Mouse (Mus musculus): ENCODE results near the gene Slc48a1. TPM values are rescaled to one million over a fixed set of nuclear protein-coding genes. Genes with fewer than 3 reads are reported as not detected.

The Slc48a1 gene
- total RNA-seq, 1 experiment from 2014 or later: 68.9 TPM

GRCm38 (mm10) chr15:97827401-97827800, 49.1 kb downstream of the Slc48a1 start:
- ATAC-seq (replicated peaks in 1 of 2; ENCODE audit: insufficient read depth in 1 of 2, low FRiP score in 2 of 2, low TSS enrichment in 1 of 2, low read depth in 1 of 2, poor library complexity in 2 of 2, severe bottlenecking in 2 of 2): no peak

GRCm38 (mm10) chr15:97828221-97828842, 50.0 kb downstream of the Slc48a1 start:
- no peak for ATAC-seq (replicated peaks in 1 of 2; ENCODE audit: insufficient read depth in 1 of 2, low FRiP score in 2 of 2, low TSS enrichment in 1 of 2, low read depth in 1 of 2, poor library complexity in 2 of 2, severe bottlenecking in 2 of 2)

- peak in 1 of 2 experiments; percentile 19; a peak in 1 of 4 replicates for ATAC-seq (replicated peaks in 1 of 2; ENCODE audit: insufficient read depth in 1 of 2, low FRiP score in 2 of 2, low TSS enrichment in 1 of 2, low read depth in 1 of 2, poor library complexity in 2 of 2, severe bottlenecking in 2 of 2)
Measured at GRCm38 (mm10) chr15:97828901-97829338, 50.6 kb downstream of the Slc48a1 start.

- no peak for ATAC-seq (replicated peaks in 1 of 2; ENCODE audit: insufficient read depth in 1 of 2, low FRiP score in 2 of 2, low TSS enrichment in 1 of 2, low read depth in 1 of 2, poor library complexity in 2 of 2, severe bottlenecking in 2 of 2)
Measured at GRCm38 (mm10) chr15:97829432-97829831, 51.1 kb downstream of the Slc48a1 start.

- no peak for ATAC-seq (replicated peaks in 1 of 2; ENCODE audit: insufficient read depth in 1 of 2, low FRiP score in 2 of 2, low TSS enrichment in 1 of 2, low read depth in 1 of 2, poor library complexity in 2 of 2, severe bottlenecking in 2 of 2)
Measured at GRCm38 (mm10) chr15:97830253-97830787, 52.0 kb downstream of the Slc48a1 start.

GRCm38 (mm10) chr15:97830788-97831241, 52.5 kb downstream of the Slc48a1 start:
- no peak for ATAC-seq (replicated peaks in 1 of 2; ENCODE audit: insufficient read depth in 1 of 2, low FRiP score in 2 of 2, low TSS enrichment in 1 of 2, low read depth in 1 of 2, poor library complexity in 2 of 2, severe bottlenecking in 2 of 2)

GRCm38 (mm10) chr15:97831242-97831986, 53.1 kb downstream of the Slc48a1 start:
- ATAC-seq (replicated peaks in 1 of 2; ENCODE audit: insufficient read depth in 1 of 2, low FRiP score in 2 of 2, low TSS enrichment in 1 of 2, low read depth in 1 of 2, poor library complexity in 2 of 2, severe bottlenecking in 2 of 2): peak; percentile 22 to 25; a peak in 3 of 4 replicates

- no peak for ATAC-seq (replicated peaks in 1 of 2; ENCODE audit: insufficient read depth in 1 of 2, low FRiP score in 2 of 2, low TSS enrichment in 1 of 2, low read depth in 1 of 2, poor library complexity in 2 of 2, severe bottlenecking in 2 of 2)
Measured at GRCm38 (mm10) chr15:97831987-97832640, 53.8 kb downstream of the Slc48a1 start.

- no peak for ATAC-seq (replicated peaks in 1 of 2; ENCODE audit: insufficient read depth in 1 of 2, low FRiP score in 2 of 2, low TSS enrichment in 1 of 2, low read depth in 1 of 2, poor library complexity in 2 of 2, severe bottlenecking in 2 of 2)
Measured at GRCm38 (mm10) chr15:97832764-97833479, 54.6 kb downstream of the Slc48a1 start.

GRCm38 (mm10) chr15:97836153-97836893, 58.0 kb downstream of the Slc48a1 start:
- no peak for ATAC-seq (replicated peaks in 1 of 2; ENCODE audit: insufficient read depth in 1 of 2, low FRiP score in 2 of 2, low TSS enrichment in 1 of 2, low read depth in 1 of 2, poor library complexity in 2 of 2, severe bottlenecking in 2 of 2)

- no peak for ATAC-seq (replicated peaks in 1 of 2; ENCODE audit: insufficient read depth in 1 of 2, low FRiP score in 2 of 2, low TSS enrichment in 1 of 2, low read depth in 1 of 2, poor library complexity in 2 of 2, severe bottlenecking in 2 of 2)
Measured at GRCm38 (mm10) chr15:97836894-97837247, 58.6 kb downstream of the Slc48a1 start.

GRCm38 (mm10) chr15:97837491-97838061, 59.3 kb downstream of the Slc48a1 start:
- 0 out of 4 replicates have a peak, but pooled peaks of 1 of the 2 experiments have one; percentile 24 for ATAC-seq (replicated peaks in 1 of 2; ENCODE audit: insufficient read depth in 1 of 2, low FRiP score in 2 of 2, low TSS enrichment in 1 of 2, low read depth in 1 of 2, poor library complexity in 2 of 2, severe bottlenecking in 2 of 2)

- ATAC-seq (replicated peaks in 1 of 2; ENCODE audit: insufficient read depth in 1 of 2, low FRiP score in 2 of 2, low TSS enrichment in 1 of 2, low read depth in 1 of 2, poor library complexity in 2 of 2, severe bottlenecking in 2 of 2): no peak
Measured at GRCm38 (mm10) chr15:97838395-97838794, 60.1 kb downstream of the Slc48a1 start.

- no peak for ATAC-seq (replicated peaks in 1 of 2; ENCODE audit: insufficient read depth in 1 of 2, low FRiP score in 2 of 2, low TSS enrichment in 1 of 2, low read depth in 1 of 2, poor library complexity in 2 of 2, severe bottlenecking in 2 of 2)
Measured at GRCm38 (mm10) chr15:97839012-97839411, 60.7 kb downstream of the Slc48a1 start.

- no peak for ATAC-seq (replicated peaks in 1 of 2; ENCODE audit: insufficient read depth in 1 of 2, low FRiP score in 2 of 2, low TSS enrichment in 1 of 2, low read depth in 1 of 2, poor library complexity in 2 of 2, severe bottlenecking in 2 of 2)
Measured at GRCm38 (mm10) chr15:97839473-97839872, 61.2 kb downstream of the Slc48a1 start.

- 0 out of 4 replicates have a peak, but pooled peaks of 1 of the 2 experiments have one; percentile 24 for ATAC-seq (replicated peaks in 1 of 2; ENCODE audit: insufficient read depth in 1 of 2, low FRiP score in 2 of 2, low TSS enrichment in 1 of 2, low read depth in 1 of 2, poor library complexity in 2 of 2, severe bottlenecking in 2 of 2)
Measured at GRCm38 (mm10) chr15:97839991-97840455, 61.7 kb downstream of the Slc48a1 start.

Data from hematopoietic stem cell, adult 5-6 weeks (primary cell).